Mouse (Mus musculus): Measurements from ENCODE around the gene Nos1.

DNA sequence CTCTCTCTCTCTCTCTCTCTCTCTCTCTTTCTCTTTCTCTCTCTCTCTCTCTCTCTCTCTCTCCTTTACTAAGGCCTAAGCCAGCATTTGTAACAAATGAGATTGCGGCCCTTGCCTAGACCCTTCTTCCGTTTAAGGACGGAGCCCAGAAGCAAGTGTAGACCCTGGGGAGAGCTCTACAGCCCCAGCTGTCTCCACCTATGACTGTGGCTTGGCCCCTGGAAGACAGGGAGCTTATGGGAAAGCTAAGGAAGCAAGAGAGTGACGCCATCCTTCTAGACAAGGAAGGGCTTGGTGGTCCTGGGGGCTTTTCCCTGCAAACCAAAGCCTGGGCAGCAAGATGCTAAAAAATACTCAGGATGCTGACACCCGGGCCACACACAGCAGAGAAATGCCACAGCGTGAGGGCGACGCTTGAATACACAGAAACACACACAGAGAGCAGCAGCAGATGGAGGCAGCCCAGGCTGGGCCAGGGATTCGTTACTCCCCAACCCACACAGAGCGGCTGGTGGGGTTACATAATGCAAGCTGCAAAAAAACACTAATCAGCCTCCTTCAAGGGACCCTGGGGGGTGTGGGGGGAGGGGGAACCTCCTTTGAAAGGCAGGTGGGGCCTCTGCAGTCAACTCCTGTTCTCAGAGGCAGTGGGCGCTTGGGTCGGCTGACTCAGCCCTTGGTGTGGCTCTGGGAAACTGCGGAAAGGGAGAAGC is 83.9 kb downstream of the Nos1 start:
- TF ChIP-seq CTCF (IDR thresholded peaks at IDR 0.05; ENCODE audit: control insufficient read depth, insufficient read depth, low read length) (no peak), POLR2A (IDR thresholded peaks at IDR 0.05; ENCODE audit: borderline replicate concordance, control insufficient read depth, low read depth, low read length) (no peak)
